Mouse (Mus musculus) gastrocnemius, postnatal 36 days (tissue): ENCODE measurements at regions not wholly inside any gene's neighbourhood (a gene's known extent, or its start where the extent isn't known, plus 50 kb on each side); places are given as distances from the start of the nearest gene placed in this dataset.

ENCODE experiments used
- DNase-seq, 2 experiments: peaks; one replicate each; pipeline ENCODE4 v3.0.0; 2022
- intact Hi-C: fragments of 180-260 bp; cut with DNase I; formaldehyde crosslinking; loops from one replicate; pipeline ENCODE4 v1.15.1; 2025

GRCm38 (mm10) chr1:52397460-52397859 is 103.0 kb downstream of the Nab1 start:
- intact Hi-C loops = no loop called here
- DNase-seq = no peak

GRCm38 (mm10) chr1:52392933-52393332 is 107.5 kb downstream of the Nab1 start:
- intact Hi-C loops = no loop called here
- no peak for DNase-seq

GRCm38 (mm10) chr1:52388836-52389235 is 111.6 kb downstream of the Nab1 start:
- intact Hi-C loops = no loop called here
- no peak for DNase-seq

GRCm38 (mm10) chr1:52388118-52388517 is 112.4 kb downstream of the Nab1 start:
- intact Hi-C loops = no loop called here
- no peak for DNase-seq

GRCm38 (mm10) chr1:52387062-52387461 is 113.4 kb downstream of the Nab1 start:
- intact Hi-C loops = no loop called here
- no peak for DNase-seq

GRCm38 (mm10) chr1:52375320-52375719 is 125.2 kb downstream of the Nab1 start:
- DNase-seq = no peak
- intact Hi-C loops = no loop called here

GRCm38 (mm10) chr1:52374666-52375065 is 125.8 kb downstream of the Nab1 start:
- no peak for DNase-seq
- intact Hi-C loops = no loop called here

GRCm38 (mm10) chr1:52373817-52374216 is 126.7 kb downstream of the Nab1 start:
- intact Hi-C loops = no loop called here
- DNase-seq = no peak

- DNase-seq = no peak
- intact Hi-C loops = no loop called here
These were observed 133.4 kb upstream of the Gls start for GRCm38 (mm10) chr1:52366386-52366785.

GRCm38 (mm10) chr1:52363625-52364024 is 130.6 kb upstream of the Gls start:
- intact Hi-C loops = no loop called here
- DNase-seq = no peak

- DNase-seq = no peak
- intact Hi-C loops = no loop called here
These were observed 129.9 kb upstream of the Gls start for GRCm38 (mm10) chr1:52362976-52363375.

GRCm38 (mm10) chr1:52354041-52354582 is 121.1 kb upstream of the Gls start:
- no peak for DNase-seq
- intact Hi-C loops = no loop called here

- intact Hi-C loops = no loop called here
- no peak for DNase-seq
These were observed 109.1 kb upstream of the Gls start for GRCm38 (mm10) chr1:52342127-52342526.

- intact Hi-C loops = no loop called here
- no peak for DNase-seq
These were observed 105.7 kb upstream of the Gls start for GRCm38 (mm10) chr1:52338704-52339103.

GRCm38 (mm10) chr1:52338243-52338642 is 105.2 kb upstream of the Gls start:
- intact Hi-C loops = no loop called here

GRCm38 (mm10) chr1:52336696-52337095 is 103.7 kb upstream of the Gls start:
- intact Hi-C loops = no loop called here
- no peak for DNase-seq

More at GRCm38 (mm10) chr1:52338243-52338642, 105.2 kb upstream of the Gls start:
- no peak for DNase-seq

- DNase-seq = no peak
- intact Hi-C loops = no loop called here
These were observed 99.0 kb upstream of the Gls start for GRCm38 (mm10) chr1:52332013-52332412.

- intact Hi-C loops = no loop called here
These were observed 98.4 kb upstream of the Gls start for GRCm38 (mm10) chr1:52331442-52331841.

GRCm38 (mm10) chr1:52330496-52330895 is 97.5 kb upstream of the Gls start:
- DNase-seq = no peak
- intact Hi-C loops = no loop called here

More at GRCm38 (mm10) chr1:52331442-52331841, 98.4 kb upstream of the Gls start:
- DNase-seq = no peak

GRCm38 (mm10) chr1:52328507-52328906 is 95.5 kb upstream of the Gls start:
- intact Hi-C loops = no loop called here
- DNase-seq = no peak

GRCm38 (mm10) chr1:52324356-52324755 is 91.3 kb upstream of the Gls start:
- intact Hi-C loops = no loop called here
- DNase-seq = no peak

- DNase-seq = no peak
- intact Hi-C loops = no loop called here
These were observed 79.1 kb upstream of the Gls start for GRCm38 (mm10) chr1:52312076-52312633.

GRCm38 (mm10) chr1:52306892-52307291 is 73.9 kb upstream of the Gls start:
- peak in 1 of 2 experiments; percentile 26 for DNase-seq
- intact Hi-C loops = loop anchor here (10.0 kb wide), 1 partner anchor 328 kb away; the partner anchor contains the start of gene Nemp2
